Mouse (Mus musculus) right cerebral cortex, postnatal 36 days (tissue): Measurements from ENCODE around the gene Surf4.
"Not testable (repeated sequence)": the region's sequence is repeated elsewhere in the genome, so short reads cannot be mapped to it uniquely, and the experiment has no call there.

Experiments
- DNase-seq, 2 experiments: peaks; one replicate each; pipeline ENCODE4 v3.0.0; 2022; ENCODE audit warnings: low spot score in 2 of 2, mixed read lengths in 1 of 2

Gene Surf4

DNA sequence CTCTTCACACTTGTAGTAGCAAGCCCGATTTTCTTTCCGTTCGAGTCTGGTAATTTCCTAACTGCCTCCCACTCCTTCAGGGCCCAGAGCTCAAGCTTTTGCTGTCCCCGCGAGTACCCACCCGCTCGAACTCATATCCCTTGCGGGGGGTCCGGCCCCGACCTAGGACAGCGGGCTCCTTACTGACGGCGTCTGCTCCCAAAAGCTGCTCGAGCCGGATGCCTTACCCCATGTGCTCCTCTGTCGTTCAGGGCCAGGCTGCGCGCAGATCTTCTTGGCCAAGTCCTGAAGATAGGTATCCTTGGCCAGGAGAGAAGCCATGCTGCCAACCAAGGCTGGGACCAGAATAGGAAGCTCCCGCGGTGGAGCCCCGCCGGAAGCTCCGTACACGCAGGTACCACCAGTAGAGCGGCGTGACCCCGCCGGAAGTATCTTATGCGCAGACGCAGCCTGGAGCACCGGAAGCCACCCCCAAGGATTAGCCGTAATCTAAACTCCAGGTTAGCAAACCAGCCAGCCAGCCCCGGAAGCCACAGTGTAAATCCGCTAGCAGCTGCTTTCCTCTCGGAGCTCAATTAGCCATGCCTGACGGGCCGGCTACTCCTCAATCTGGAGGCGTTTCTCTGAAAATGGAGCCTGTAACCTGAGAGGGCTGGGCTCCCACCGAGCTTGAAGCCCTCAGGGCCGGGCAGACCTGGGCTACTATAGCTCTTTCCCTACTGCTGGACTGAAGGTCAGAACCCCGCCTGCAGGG lies 31.1 kb downstream of the Surf4 start, which contains the start of gene Surf6:
Gene Surf6, minus strand, starts transcription at position 413 of the 754 bp plus-strand sequence.
- DNase-seq, result peak; percentile 96 to 98

DNA sequence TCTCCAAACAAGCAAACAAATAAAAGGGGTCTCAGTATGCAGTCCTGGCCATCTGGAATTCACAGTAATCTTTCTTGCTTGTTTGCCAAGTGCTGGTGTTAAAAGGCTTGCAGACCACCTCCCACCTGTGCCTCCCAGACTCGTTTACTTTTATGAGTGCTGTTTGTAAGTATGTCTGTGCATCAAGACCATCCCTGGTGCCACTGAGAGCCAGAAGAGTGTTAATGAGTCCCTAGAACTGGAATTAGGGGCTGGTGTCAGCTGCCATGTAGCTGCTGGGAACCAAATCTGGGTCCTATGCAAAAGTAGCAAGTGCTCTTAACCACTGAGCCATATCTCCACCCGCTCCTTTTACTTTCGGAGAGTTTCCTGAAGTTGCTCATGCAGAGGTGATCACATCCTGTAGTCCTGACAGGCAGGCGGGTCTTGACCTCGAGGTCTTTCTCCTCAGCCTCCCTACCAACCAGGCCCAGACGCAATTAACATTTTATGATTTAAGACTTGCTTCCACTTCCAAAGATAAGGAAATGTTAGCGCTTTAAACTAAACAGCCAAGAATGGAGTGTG lies 31.8 kb downstream of the Surf4 start:
- no peak for DNase-seq

DNA sequence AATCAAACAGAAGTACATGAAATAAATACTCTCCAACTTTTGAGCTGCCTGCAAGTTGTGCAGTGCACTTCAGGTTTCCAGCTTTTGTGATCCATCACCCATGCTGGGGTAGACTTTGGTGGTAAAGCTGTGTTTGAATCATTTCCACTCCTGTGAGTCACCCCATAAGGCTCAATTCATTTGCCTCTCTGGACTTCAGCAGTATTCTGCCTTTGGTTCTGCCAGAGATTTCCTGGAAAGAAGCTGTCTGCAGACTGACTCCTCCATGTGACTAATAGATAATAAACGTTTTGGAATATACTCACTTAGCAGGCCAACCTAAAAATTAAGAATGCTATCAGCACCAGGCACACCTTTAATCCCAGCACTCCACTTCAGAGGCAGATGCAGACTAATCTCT lies 33.0 kb downstream of the Surf4 start:
- no peak for DNase-seq

DNA sequence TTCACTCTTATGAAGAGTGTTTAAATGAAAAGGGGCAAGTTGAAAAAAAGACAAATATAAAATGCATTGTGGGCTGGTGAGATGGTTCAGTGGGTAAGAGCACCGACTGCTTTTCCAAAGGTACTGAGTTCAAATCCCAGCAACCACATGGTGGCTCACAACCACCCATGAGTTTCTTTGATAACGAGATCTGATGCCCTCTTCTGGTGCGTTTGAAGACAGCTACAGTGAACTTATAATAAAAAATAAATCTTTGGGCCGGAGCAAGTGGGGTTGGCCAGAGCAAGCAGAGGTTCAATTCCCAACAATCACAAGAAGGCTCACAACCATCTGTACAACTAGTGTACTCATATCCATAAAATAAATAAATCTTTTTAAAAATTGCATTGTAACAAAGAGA lies 37.8 kb downstream of the Surf4 start:
- no peak for DNase-seq

DNA sequence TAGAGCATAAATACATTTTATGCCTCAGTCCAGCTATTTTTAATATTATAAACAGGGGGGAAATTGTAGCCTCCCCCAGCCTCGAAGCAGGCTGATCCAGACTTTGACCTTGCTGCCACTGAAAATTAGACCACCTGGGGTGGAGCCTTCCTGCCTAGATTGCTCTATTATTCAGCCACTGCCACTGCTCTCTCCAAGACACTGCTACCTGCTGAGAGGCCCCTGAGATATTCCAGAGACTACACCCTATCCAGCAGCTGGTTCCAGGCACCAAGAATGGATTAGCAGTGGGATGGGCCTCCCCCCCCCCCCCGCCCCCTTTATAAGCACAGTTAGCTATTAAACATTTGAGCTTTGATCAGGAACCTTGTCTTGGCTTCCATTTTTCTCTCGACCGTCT lies 47.6 kb downstream of the Surf4 start:
- DNase-seq, result not testable (repeated sequence)

DNA sequence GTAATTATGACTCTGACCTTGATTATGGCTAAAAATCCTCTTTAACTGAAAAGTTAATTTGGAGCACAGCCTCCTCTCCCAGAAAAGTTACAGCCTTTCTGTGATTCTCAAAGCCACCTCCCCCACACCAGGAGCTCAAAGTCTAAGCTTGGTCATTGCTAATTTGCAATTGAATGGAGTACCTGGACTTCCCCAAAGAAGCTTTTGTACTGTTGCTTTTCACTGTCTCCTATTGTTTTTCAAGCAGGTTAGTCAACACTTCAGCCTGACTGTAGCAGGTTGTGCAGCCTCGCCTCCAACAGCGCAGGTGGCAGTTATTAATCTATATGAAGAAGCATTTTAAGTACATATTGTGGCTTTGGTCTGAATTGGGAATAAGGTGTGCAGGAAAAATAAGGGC lies 48.2 kb downstream of the Surf4 start:
- not testable (repeated sequence) for DNase-seq

DNA sequence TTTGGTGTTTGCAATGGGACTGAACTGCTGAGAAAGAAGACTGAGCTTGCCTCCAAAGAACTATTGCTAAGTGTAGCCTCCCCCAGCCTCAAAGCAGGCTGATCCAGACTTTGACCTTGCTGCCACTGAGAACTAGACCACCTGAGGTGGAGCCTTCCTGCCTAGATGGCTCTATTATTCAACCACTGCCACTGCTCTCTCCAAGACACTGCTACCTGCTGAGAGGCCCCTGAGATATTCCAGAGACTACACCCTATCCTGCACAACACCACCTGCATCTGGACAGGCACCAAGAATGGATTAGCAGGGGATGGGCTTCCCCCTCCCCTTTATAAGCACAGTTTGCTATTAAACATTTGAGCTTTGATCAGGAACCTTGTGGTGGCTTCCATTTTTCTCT lies 55.2 kb downstream of the Surf4 start:
- DNase-seq, result no peak

DNA sequence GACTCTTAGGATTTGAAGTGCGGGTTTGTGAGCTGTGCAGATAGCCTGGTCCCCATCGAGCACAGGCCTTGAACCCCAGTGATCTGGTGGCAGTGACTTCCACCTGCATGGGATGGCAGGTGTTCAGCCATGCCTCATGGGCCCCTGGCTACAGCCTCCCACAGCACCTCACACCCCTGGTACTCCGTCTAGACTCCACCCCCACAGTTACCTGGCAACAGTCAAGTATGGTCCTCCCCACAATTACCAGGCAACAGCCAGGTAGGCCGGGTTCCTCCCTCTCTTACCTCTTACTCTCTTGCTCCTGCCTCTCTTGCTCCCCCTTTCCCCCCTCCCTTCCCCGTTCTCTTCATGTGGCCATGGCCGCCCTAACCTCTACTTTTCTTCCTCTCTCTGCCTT lies 63.1 kb downstream of the Surf4 start:
- no peak for DNase-seq
